ENCODE assay signal across 26 mouse cellular contexts in genomic region chr1:21324633-21325032, GRCm38 (mm10). TPM values are rescaled to one million over a fixed set of nuclear protein-coding genes. Genes with fewer than 3 reads are reported as not detected.
DNase-seq lines count a peak whose midpoint lies in the region; ATAC-seq and TF ChIP-seq lines count a peak whose summit lies in the region.
"Had no signal": no experiment of that assay in that cellular context is flagged by ENCODE, and none has a peak within 500 bp of the region (broad histone marks: within the 10 kb centered on the region; RNA-seq: fewer than 3 reads in every experiment).

No protein-coding gene starts in this region.

- no peak overlapping the region for H3K9ac ChIP-seq in intestine, embryonic 14.5 days (ENCODE audit: low read length)
- no peak overlapping the region for H3K9ac ChIP-seq in intestine, postnatal 0 days (ENCODE audit: low read depth, low read length)
- no peak overlapping the region for H3K9ac ChIP-seq in MEL (ENCODE audit: control insufficient read depth, low read depth, low read length, poor library complexity, severe bottlenecking)
- H3K9ac ChIP-seq: embryonic facial prominence, embryonic 13.5 days; forebrain, embryonic 12.5 days; heart, embryonic 13.5 days; hindbrain, embryonic 12.5 days had no signal

- H3K27me3 ChIP-seq in intestine, embryonic 14.5 days (replicated peaks; ENCODE audit: control insufficient read depth, insufficient read depth, low read length) = no peaks in the 10 kb centered on the region
- H3K27me3 ChIP-seq in intestine, postnatal 0 days (replicated peaks; ENCODE audit: control insufficient read depth, insufficient read depth, low read length) = no peaks in the 10 kb centered on the region
- H3K27me3 ChIP-seq in MEL (ENCODE audit: control insufficient read depth in 1 of 2, insufficient read depth in 2 of 2, low read length in 2 of 2) = no peaks in the 10 kb centered on the region
- H3K27me3 ChIP-seq: CH12.LX; embryonic facial prominence, embryonic 13.5 days; forebrain, embryonic 12.5 days; heart, embryonic 13.5 days; hindbrain, embryonic 12.5 days had no signal

- no peak overlapping the region for H3K27ac ChIP-seq in intestine, embryonic 14.5 days (ENCODE audit: low read depth)
- no peak overlapping the region for H3K27ac ChIP-seq in intestine, postnatal 0 days (ENCODE audit: low read depth, low read length)
- H3K27ac ChIP-seq in MEL (ENCODE audit: control insufficient read depth, low read depth, low read length) = no peak overlapping the region
- H3K27ac ChIP-seq: embryonic facial prominence, embryonic 13.5 days; forebrain, embryonic 12.5 days; heart, embryonic 13.5 days; hindbrain, embryonic 12.5 days had no signal

- no peak for TF ChIP-seq CTCF in intestine, postnatal 0 days (IDR thresholded peaks at IDR 0.05; ENCODE audit: low read depth)
- TF ChIP-seq CTCF in MEL (IDR thresholded peaks at IDR 0.05 in 2 of 3, conservative IDR thresholded peaks at IDR 0.05 in 1 of 3; ENCODE audit: control insufficient read depth in 1 of 3, insufficient read depth in 1 of 3, low read depth in 2 of 3, low read length in 3 of 3, poor library complexity in 1 of 3, severe bottlenecking in 1 of 3) = no peak

- H3K4me3 ChIP-seq in intestine, embryonic 14.5 days (ENCODE audit: low read depth, low read length) = no peak overlapping the region
- no peak overlapping the region for H3K4me3 ChIP-seq in intestine, postnatal 0 days (ENCODE audit: low read depth, low read length)
- no peak overlapping the region for H3K4me3 ChIP-seq in MEL (ENCODE audit: control insufficient read depth in 1 of 2, insufficient read depth in 1 of 2, low read depth in 2 of 2, low read length in 2 of 2)
- H3K4me3 ChIP-seq: embryonic facial prominence, embryonic 13.5 days; forebrain, embryonic 12.5 days; heart, embryonic 13.5 days; hindbrain, embryonic 12.5 days had no signal

- WGBS in intestine, embryonic 14.5 days = 80% methylated on average over 1 of the region's 1 CpGs
- 83% methylated on average over 1 of the region's 1 CpGs for WGBS in intestine, postnatal 0 days

- no peak for ATAC-seq in intestine, embryonic 14.5 days (replicated peaks; ENCODE audit: low FRiP score, low TSS enrichment, low read depth)
- ATAC-seq in intestine, postnatal 0 days = no peak
- no peak for ATAC-seq in megakaryocyte-erythroid progenitor cell, adult 5-6 weeks (replicated peaks; ENCODE audit: low FRiP score, low TSS enrichment, poor library complexity, severe bottlenecking)

- DNase-seq in intestine, embryonic 14.5 days (ENCODE audit: low spot score) = peak; percentile 36
- DNase-seq in MEL (ENCODE audit: low read depth, low spot score) = peak; percentile 29
- peak; percentile 49 for DNase-seq in induced T-regulatory cell, adult 2 months (ENCODE audit: low read depth)
- DNase-seq in embryo, embryonic 10.5 days (ENCODE audit: low spot score) = no peak
- DNase-seq in urinary bladder, postnatal 14 days (ENCODE audit: low spot score) = no peak
- DNase-seq: adrenal gland, adult 8-10 months; adrenal gland, postnatal 36 days; cerebellum, adult 11 months; cerebellum, adult 8-10 months; cerebellum, postnatal 14 days; gastrocnemius, postnatal 10 days; heart, postnatal 36 days had no signal

- no peak for TF ChIP-seq RAD21 in MEL (IDR thresholded peaks at IDR 0.05; ENCODE audit: low read depth, low read length)

- no peaks in the 10 kb centered on the region for H3K4me1 ChIP-seq in intestine, embryonic 14.5 days (replicated peaks; ENCODE audit: control insufficient read depth, insufficient read depth, low read length)
- H3K4me1 ChIP-seq in intestine, postnatal 0 days (replicated peaks; ENCODE audit: control insufficient read depth, insufficient read depth, low read length) = no peaks in the 10 kb centered on the region
- H3K4me1 ChIP-seq in MEL (ENCODE audit: control insufficient read depth in 1 of 2, insufficient read depth in 2 of 2, low read length in 2 of 2) = peaks cover 12 to 13% of the 10 kb centered on the region in 2 experiments
- H3K4me1 ChIP-seq: embryonic facial prominence, embryonic 13.5 days; forebrain, embryonic 12.5 days; heart, embryonic 13.5 days; hindbrain, embryonic 12.5 days had no signal

- H3K9me3 ChIP-seq in intestine, embryonic 14.5 days (ENCODE audit: control insufficient read depth, low read length) = no peaks in the 10 kb centered on the region
- H3K9me3 ChIP-seq in intestine, postnatal 0 days (ENCODE audit: control insufficient read depth) = no peaks in the 10 kb centered on the region
- H3K9me3 ChIP-seq in MEL (replicated peaks; ENCODE audit: insufficient read depth, low read length) = no peaks in the 10 kb centered on the region
- H3K9me3 ChIP-seq: embryonic facial prominence, embryonic 13.5 days; hindbrain, embryonic 12.5 days had no signal

- H3K4me2 ChIP-seq in intestine, embryonic 14.5 days (ENCODE audit: low read length) = no peak overlapping the region
- no peak overlapping the region for H3K4me2 ChIP-seq in intestine, postnatal 0 days (replicated peaks; ENCODE audit: low read depth)
- H3K4me2 ChIP-seq: embryonic facial prominence, embryonic 13.5 days; forebrain, embryonic 12.5 days; heart, embryonic 13.5 days; hindbrain, embryonic 12.5 days had no signal

- no peaks in the 10 kb centered on the region for H3K79me2 ChIP-seq in MEL (ENCODE audit: control insufficient read depth, insufficient read depth, low read length, poor library complexity)

- TF ChIP-seq EP300 in MEL (IDR thresholded peaks at IDR 0.05; ENCODE audit: low read depth in 1 of 2, low read length in 2 of 2) = no peak

- TF ChIP-seq POLR2A in MEL (IDR thresholded peaks at IDR 0.05; ENCODE audit: control insufficient read depth in 1 of 2, insufficient read depth in 1 of 2, low read depth in 1 of 2, low read length in 2 of 2, poor library complexity in 1 of 2) = no peak

- no peaks in the 10 kb centered on the region for H3K36me3 ChIP-seq in intestine, embryonic 14.5 days (ENCODE audit: control insufficient read depth, insufficient read depth, low read length)
- no peaks in the 10 kb centered on the region for H3K36me3 ChIP-seq in intestine, postnatal 0 days (ENCODE audit: control insufficient read depth, insufficient read depth)
- peaks cover 0 to 9% of the 10 kb centered on the region in 2 experiments; a peak in 2 of 4 replicates for H3K36me3 ChIP-seq in MEL (ENCODE audit: control insufficient read depth in 1 of 2, insufficient read depth in 2 of 2, low read length in 2 of 2)
- H3K36me3 ChIP-seq: embryonic facial prominence, embryonic 13.5 days; forebrain, embryonic 12.5 days; heart, embryonic 13.5 days; hindbrain, embryonic 12.5 days had no signal

TF ChIP-seq in MEL, 35 proteins besides CTCF, POLR2A, EP300 and RAD21:
- TF ChIP-seq GABPA (IDR thresholded peaks at IDR 0.05; ENCODE audit: low read depth, low read length) (no peak), MAZ (IDR thresholded peaks at IDR 0.05; ENCODE audit: low read depth, low read length) (no peak), NELFE (IDR thresholded peaks at IDR 0.05; ENCODE audit: low read depth, low read length) (no peak), ZC3H11A (IDR thresholded peaks at IDR 0.05; ENCODE audit: low read depth, low read length) (no peak), KAT2A (conservative IDR thresholded peaks at IDR 0.05; ENCODE audit: low read depth, low read length) (no peak), TAL1 (IDR thresholded peaks at IDR 0.05; ENCODE audit: low read length) (no peak), SMC3 (IDR thresholded peaks at IDR 0.05; ENCODE audit: low read depth, low read length) (no peak), TCF12 (IDR thresholded peaks at IDR 0.05; ENCODE audit: low read depth, low read length) (no peak)

RNA-seq across cellular contexts. Expression of gene Khdc1a, which starts 24.8 kb away (rescaled TPM):
- polyA plus RNA-seq in intestine, embryonic 14.5 days (2014; fragmentation: Nextera tagmentation; extraction: Ambion mirVana) = not detected in 2 replicates
- not detected in 2 replicates for polyA plus RNA-seq in intestine, postnatal 0 days (2015; fragmentation: Nextera tagmentation; extraction: Ambion mirVana)
- 0.08 TPM in 1 of 2 replicates, not detected in the other for total RNA-seq in MEL (2012; rRNA removed)
- not detected for polyA plus RNA-seq in MEL (2012; ENCODE audit: insufficient read depth in 1 of 2, insufficient read length in 2 of 2, low read depth in 1 of 2, low replicate concordance in 2 of 2, missing spikeins in 1 of 2)
- total RNA-seq in megakaryocyte-erythroid progenitor cell, adult 5-6 weeks (2014; fragmentation: Nextera tagmentation) = not detected in 2 replicates
- not detected in 2 replicates for total RNA-seq in megakaryocyte-erythroid progenitor cell, adult 5-6 weeks (2017)
- total RNA-seq: adrenal gland, adult 8-10 months; adrenal gland, postnatal 36 days; CH12.LX; gastrocnemius, postnatal 10 days; gastrocnemius, postnatal 4 days; heart, postnatal 36 days had no signal
- polyA plus RNA-seq: C2C12; cortical plate, adult 2 months; embryonic facial prominence, embryonic 13.5 days; forebrain, embryonic 12.5 days; forebrain, embryonic 16.5 days; frontal cortex, adult 2 months; heart, postnatal 0 days; hindbrain, embryonic 12.5 days; hindbrain, embryonic 16.5 days had no signal

RNA-seq across cellular contexts. Expression of gene Khdc1c, which starts 43.5 kb away (rescaled TPM):
- not detected in 2 replicates for polyA plus RNA-seq in intestine, embryonic 14.5 days (2014; fragmentation: Nextera tagmentation; extraction: Ambion mirVana)
- not detected in 2 replicates for polyA plus RNA-seq in intestine, postnatal 0 days (2015; fragmentation: Nextera tagmentation; extraction: Ambion mirVana)
- 0.10 TPM in 1 of 2 replicates, not detected in the other for total RNA-seq in MEL (2012; rRNA removed)
- polyA plus RNA-seq in MEL (2012; ENCODE audit: insufficient read depth in 1 of 2, insufficient read length in 2 of 2, low read depth in 1 of 2, low replicate concordance in 2 of 2, missing spikeins in 1 of 2) = under 1 TPM in 1 of 2 experiments, not detected in 1; 0.10 TPM
- total RNA-seq in megakaryocyte-erythroid progenitor cell, adult 5-6 weeks (2014; fragmentation: Nextera tagmentation) = not detected in 2 replicates
- 1.2 TPM in 1 of 2 replicates, not detected in the other for total RNA-seq in megakaryocyte-erythroid progenitor cell, adult 5-6 weeks (2017)
- total RNA-seq: adrenal gland, adult 8-10 months; adrenal gland, postnatal 36 days; CH12.LX; gastrocnemius, postnatal 10 days; gastrocnemius, postnatal 4 days; heart, postnatal 36 days had no signal
- polyA plus RNA-seq: C2C12; cortical plate, adult 2 months; embryonic facial prominence, embryonic 13.5 days; forebrain, embryonic 12.5 days; forebrain, embryonic 16.5 days; frontal cortex, adult 2 months; heart, embryonic 13.5 days; heart, postnatal 0 days; hindbrain, embryonic 12.5 days; hindbrain, embryonic 16.5 days had no signal

RNA-seq across cellular contexts. Expression of gene Khdc1b, which starts 58.7 kb away (rescaled TPM):
- polyA plus RNA-seq in intestine, embryonic 14.5 days (2014; fragmentation: Nextera tagmentation; extraction: Ambion mirVana) = 0.12 and 0.20 TPM in 2 replicates
- 0.07 and 0.08 TPM in 2 replicates for polyA plus RNA-seq in intestine, postnatal 0 days (2015; fragmentation: Nextera tagmentation; extraction: Ambion mirVana)
- not detected in 2 replicates for total RNA-seq in MEL (2012; rRNA removed)
- not detected for polyA plus RNA-seq in MEL (2012; ENCODE audit: insufficient read depth in 1 of 2, insufficient read length in 2 of 2, low read depth in 1 of 2, low replicate concordance in 2 of 2, missing spikeins in 1 of 2)
- not detected in 2 replicates for total RNA-seq in megakaryocyte-erythroid progenitor cell, adult 5-6 weeks (2014; fragmentation: Nextera tagmentation)
- total RNA-seq in megakaryocyte-erythroid progenitor cell, adult 5-6 weeks (2017) = not detected in 2 replicates
- total RNA-seq: adrenal gland, adult 8-10 months; adrenal gland, postnatal 36 days; CH12.LX; gastrocnemius, postnatal 10 days; gastrocnemius, postnatal 4 days; heart, postnatal 36 days had no signal
- polyA plus RNA-seq: C2C12; cortical plate, adult 2 months; embryonic facial prominence, embryonic 13.5 days; forebrain, embryonic 12.5 days; forebrain, embryonic 16.5 days; frontal cortex, adult 2 months; heart, embryonic 13.5 days; heart, postnatal 0 days; hindbrain, embryonic 16.5 days had no signal

Comparison
In these comparisons a context has a peak if more than half of its experiments do, and no peak if none do; other contexts are left out.
1. DNase-seq: peak in intestine, embryonic 14.5 days (single experiment), MEL (single experiment) and induced T-regulatory cell, adult 2 months (single experiment); none in embryo, embryonic 10.5 days (single experiment) and urinary bladder, postnatal 14 days (single experiment).